Mouse (Mus musculus): ENCODE measurements around the gene Nup107.

DNA sequence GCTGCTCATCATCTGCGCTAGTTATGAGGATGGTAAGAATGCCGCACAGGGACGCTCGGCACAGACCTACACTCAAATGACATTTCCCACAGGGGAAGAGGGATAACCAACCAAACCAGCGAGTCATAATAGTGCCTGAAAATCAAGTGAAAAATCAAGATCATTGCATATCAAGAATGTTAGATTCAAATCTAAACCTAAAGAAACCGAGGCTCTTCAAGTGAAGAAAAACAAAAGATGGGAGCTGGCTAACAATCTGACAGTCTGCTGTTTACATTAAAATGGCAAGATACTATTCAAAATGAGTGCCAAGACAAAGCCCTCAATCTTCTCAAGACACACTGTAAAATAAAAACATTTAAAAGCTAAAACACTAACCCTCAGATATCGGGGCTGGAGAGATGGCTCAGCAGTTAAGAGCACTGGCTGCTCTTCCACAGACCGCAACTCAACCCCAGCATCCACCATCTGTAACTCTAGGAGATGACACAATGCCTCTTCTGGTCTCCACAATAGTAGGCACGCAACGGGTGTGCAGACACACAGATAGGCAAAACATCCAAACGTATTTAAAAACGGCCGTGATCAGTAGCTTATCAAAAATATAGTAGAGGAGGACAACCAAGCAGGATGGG lies 8.6 kb downstream of the Nup107 start:
- no peak for TF ChIP-seq EP300 (IDR thresholded peaks at IDR 0.05; ENCODE audit: insufficient read depth, low read depth, low read length)
- no peak for TF ChIP-seq POLR2A (IDR thresholded peaks at IDR 0.05; ENCODE audit: insufficient read depth, low read length)
